Mouse (Mus musculus): ENCODE measurements around the gene Bicc1. TPM values are rescaled to one million over a fixed set of nuclear protein-coding genes. Genes with fewer than 3 reads are reported as not detected.

Bicc1 gene
- polyA plus RNA-seq, 1 experiment from 2014 or later = 4.9 TPM

DNA sequence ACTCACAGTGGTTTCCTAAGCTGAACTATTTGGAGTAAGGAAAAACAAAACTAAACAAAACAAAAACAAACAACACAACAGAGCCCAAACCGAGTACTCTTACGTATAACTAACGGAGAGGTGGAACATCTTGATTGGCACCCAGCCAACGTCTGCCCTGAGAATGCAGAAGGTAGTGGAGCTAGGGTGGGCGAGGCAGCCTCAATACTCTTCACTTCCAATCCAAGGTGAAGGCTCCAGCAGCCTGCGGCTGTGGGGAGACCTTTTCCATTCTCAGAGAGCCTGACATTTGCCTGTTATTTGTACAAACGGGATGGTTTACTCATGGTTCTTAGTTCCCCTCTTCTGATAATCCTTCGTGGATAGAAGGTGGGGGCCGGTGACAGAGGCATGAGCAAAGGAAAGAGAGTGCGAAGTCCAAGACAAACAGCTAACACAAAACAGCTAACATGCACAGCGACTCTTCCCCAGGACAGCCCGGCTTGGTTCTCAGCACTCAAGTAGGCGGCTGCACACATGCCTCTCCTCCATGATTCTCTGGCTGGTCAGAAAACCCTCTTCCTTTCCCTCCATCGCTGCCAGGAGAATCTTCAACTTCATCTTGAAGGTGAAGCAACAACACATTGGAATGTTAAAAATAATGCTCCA, 39.3 kb downstream of the Bicc1 start:
- no peak overlapping the region for H3K9ac ChIP-seq (ENCODE audit: low read depth, low read length)
- no peak for ATAC-seq
- H3K4me2 ChIP-seq (ENCODE audit: low read length) = no peak overlapping the region
- no peaks in the 10 kb centered on the region for H3K36me3 ChIP-seq (ENCODE audit: control insufficient read depth, insufficient read depth, low read length)
- no peak overlapping the region for H3K4me3 ChIP-seq (ENCODE audit: low read length)
- H3K27ac ChIP-seq (ENCODE audit: low read depth, low read length) = no peak overlapping the region
- no peaks in the 10 kb centered on the region for H3K4me1 ChIP-seq (ENCODE audit: control insufficient read depth, insufficient read depth, low read depth, low read length)
- no peaks in the 10 kb centered on the region for H3K27me3 ChIP-seq (replicated peaks; ENCODE audit: control insufficient read depth, insufficient read depth, low read length)
- WGBS = 78% methylated on average over 14 of the region's 14 CpGs
- no peaks in the 10 kb centered on the region for H3K9me3 ChIP-seq (ENCODE audit: control insufficient read depth, low read length)

DNA sequence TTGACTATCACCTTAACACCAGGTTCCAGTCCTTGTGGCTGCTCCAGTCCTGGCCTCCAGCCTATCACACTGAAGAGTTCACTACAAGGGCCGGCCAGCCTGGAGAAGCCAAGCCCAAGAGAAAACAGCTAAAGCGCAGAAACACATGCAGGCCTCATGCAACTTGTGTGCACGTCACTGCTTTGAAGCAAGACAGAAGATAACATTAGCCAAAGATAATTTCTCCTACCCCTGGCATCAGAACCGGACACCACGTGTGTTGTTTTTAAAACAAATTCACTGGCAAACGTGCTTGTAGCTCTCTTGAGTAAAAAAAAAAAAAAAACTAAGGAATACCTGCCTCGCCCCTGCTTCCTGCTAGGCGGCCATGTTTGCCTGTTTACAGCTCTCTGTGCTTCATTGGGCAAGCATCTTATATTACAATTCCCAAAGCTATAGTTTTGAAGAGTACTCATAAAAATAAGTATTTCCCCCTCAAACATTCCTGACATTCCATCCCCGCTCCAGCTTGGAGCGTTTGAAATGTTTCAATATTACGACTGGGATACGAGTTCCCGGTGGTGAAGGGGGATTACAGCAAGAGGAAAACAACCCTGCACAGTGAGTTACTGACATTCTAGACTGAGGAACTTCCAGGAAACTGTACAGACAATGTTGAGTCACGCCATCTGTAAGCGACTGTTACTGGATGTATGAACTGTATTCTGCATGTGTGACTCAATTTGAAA, 40.2 kb downstream of the Bicc1 start:
- H3K27me3 ChIP-seq (replicated peaks; ENCODE audit: control insufficient read depth, insufficient read depth, low read length) = no peaks in the 10 kb centered on the region
- no peaks in the 10 kb centered on the region for H3K9me3 ChIP-seq (ENCODE audit: control insufficient read depth, low read length)
- H3K9ac ChIP-seq (ENCODE audit: low read depth, low read length) = no peak overlapping the region
- H3K4me2 ChIP-seq (ENCODE audit: low read length) = no peak overlapping the region
- WGBS = 79% methylated on average over 15 of the region's 15 CpGs
- H3K4me3 ChIP-seq (ENCODE audit: low read length) = no peak overlapping the region
- ATAC-seq = no peak
- no peak overlapping the region for H3K27ac ChIP-seq (ENCODE audit: low read depth, low read length)
- no peaks in the 10 kb centered on the region for H3K36me3 ChIP-seq (ENCODE audit: control insufficient read depth, insufficient read depth, low read length)
- H3K4me1 ChIP-seq (ENCODE audit: control insufficient read depth, insufficient read depth, low read depth, low read length) = no peaks in the 10 kb centered on the region

- Histone ChIP-seq H3K4me2 (ENCODE audit: low read length) (no peak overlapping the region), H3K36me3 (ENCODE audit: control insufficient read depth, insufficient read depth, low read length) (no peaks in the 10 kb centered on the region), H3K9me3 (ENCODE audit: control insufficient read depth, low read length) (no peaks in the 10 kb centered on the region), H3K4me3 (ENCODE audit: low read length) (no peak overlapping the region), H3K27me3 (replicated peaks; ENCODE audit: control insufficient read depth, insufficient read depth, low read length) (no peaks in the 10 kb centered on the region), H3K27ac (ENCODE audit: low read depth, low read length) (no peak overlapping the region), H3K9ac (ENCODE audit: low read depth, low read length) (no peak overlapping the region), H3K4me1 (ENCODE audit: control insufficient read depth, insufficient read depth, low read depth, low read length) (no peaks in the 10 kb centered on the region)
- 87% methylated on average over 7 of the region's 7 CpGs for WGBS
- no peak for ATAC-seq
Measured at GRCm38 (mm10) chr10:71117766-71118165, 41.7 kb downstream of the Bicc1 start.

GRCm38 (mm10) chr10:71114260-71114920, 45.1 kb downstream of the Bicc1 start:
- no peak for ATAC-seq
- 83% methylated on average over 10 of the region's 10 CpGs for WGBS
- H3K27ac ChIP-seq (ENCODE audit: low read depth, low read length) = no peak overlapping the region
- H3K4me1 ChIP-seq (ENCODE audit: control insufficient read depth, insufficient read depth, low read depth, low read length) = no peaks in the 10 kb centered on the region
- no peak overlapping the region for H3K9ac ChIP-seq (ENCODE audit: low read depth, low read length)
- H3K27me3 ChIP-seq (replicated peaks; ENCODE audit: control insufficient read depth, insufficient read depth, low read length) = no peaks in the 10 kb centered on the region
- no peak overlapping the region for H3K4me3 ChIP-seq (ENCODE audit: low read length)
- H3K4me2 ChIP-seq (ENCODE audit: low read length) = no peak overlapping the region
- no peaks in the 10 kb centered on the region for H3K9me3 ChIP-seq (ENCODE audit: control insufficient read depth, low read length)
- H3K36me3 ChIP-seq (ENCODE audit: control insufficient read depth, insufficient read depth, low read length) = no peaks in the 10 kb centered on the region

GRCm38 (mm10) chr10:71106491-71107205, 52.9 kb downstream of the Bicc1 start:
- Histone ChIP-seq H3K4me1 (ENCODE audit: control insufficient read depth, insufficient read depth, low read depth, low read length) (no peaks in the 10 kb centered on the region), H3K9me3 (ENCODE audit: control insufficient read depth, low read length) (no peaks in the 10 kb centered on the region), H3K27me3 (replicated peaks; ENCODE audit: control insufficient read depth, insufficient read depth, low read length) (no peaks in the 10 kb centered on the region), H3K9ac (ENCODE audit: low read depth, low read length) (no peak overlapping the region), H3K36me3 (ENCODE audit: control insufficient read depth, insufficient read depth, low read length) (no peaks in the 10 kb centered on the region), H3K27ac (ENCODE audit: low read depth, low read length) (no peak overlapping the region), H3K4me3 (ENCODE audit: low read length) (no peak overlapping the region), H3K4me2 (ENCODE audit: low read length) (no peak overlapping the region)
- WGBS = 96% methylated on average over 9 of the region's 9 CpGs
- ATAC-seq = no peak

GRCm38 (mm10) chr10:71104791-71105190, 54.7 kb downstream of the Bicc1 start:
- Histone ChIP-seq H3K4me2 (ENCODE audit: low read length) (no peak overlapping the region), H3K4me1 (ENCODE audit: control insufficient read depth, insufficient read depth, low read depth, low read length) (no peaks in the 10 kb centered on the region), H3K27ac (ENCODE audit: low read depth, low read length) (no peak overlapping the region), H3K9me3 (ENCODE audit: control insufficient read depth, low read length) (no peaks in the 10 kb centered on the region), H3K36me3 (ENCODE audit: control insufficient read depth, insufficient read depth, low read length) (no peaks in the 10 kb centered on the region), H3K9ac (ENCODE audit: low read depth, low read length) (no peak overlapping the region), H3K27me3 (replicated peaks; ENCODE audit: control insufficient read depth, insufficient read depth, low read length) (no peaks in the 10 kb centered on the region), H3K4me3 (ENCODE audit: low read length) (no peak overlapping the region)
- no peak for ATAC-seq
- whole genome bisulfite sequencing = 68% methylated on average over 6 of the region's 6 CpGs

- no peaks in the 10 kb centered on the region for H3K9me3 ChIP-seq (ENCODE audit: control insufficient read depth, low read length)
- no peak overlapping the region for H3K4me3 ChIP-seq (ENCODE audit: low read length)
- H3K27me3 ChIP-seq (replicated peaks; ENCODE audit: control insufficient read depth, insufficient read depth, low read length) = no peaks in the 10 kb centered on the region
- no peak overlapping the region for H3K9ac ChIP-seq (ENCODE audit: low read depth, low read length)
- ATAC-seq = no peak
- no peaks in the 10 kb centered on the region for H3K4me1 ChIP-seq (ENCODE audit: control insufficient read depth, insufficient read depth, low read depth, low read length)
- no peaks in the 10 kb centered on the region for H3K36me3 ChIP-seq (ENCODE audit: control insufficient read depth, insufficient read depth, low read length)
- no peak overlapping the region for H3K4me2 ChIP-seq (ENCODE audit: low read length)
- H3K27ac ChIP-seq (ENCODE audit: low read depth, low read length) = no peak overlapping the region
- 46% methylated on average over 8 of the region's 8 CpGs for WGBS
Measured at GRCm38 (mm10) chr10:71100815-71101499, 58.5 kb downstream of the Bicc1 start.

DNA sequence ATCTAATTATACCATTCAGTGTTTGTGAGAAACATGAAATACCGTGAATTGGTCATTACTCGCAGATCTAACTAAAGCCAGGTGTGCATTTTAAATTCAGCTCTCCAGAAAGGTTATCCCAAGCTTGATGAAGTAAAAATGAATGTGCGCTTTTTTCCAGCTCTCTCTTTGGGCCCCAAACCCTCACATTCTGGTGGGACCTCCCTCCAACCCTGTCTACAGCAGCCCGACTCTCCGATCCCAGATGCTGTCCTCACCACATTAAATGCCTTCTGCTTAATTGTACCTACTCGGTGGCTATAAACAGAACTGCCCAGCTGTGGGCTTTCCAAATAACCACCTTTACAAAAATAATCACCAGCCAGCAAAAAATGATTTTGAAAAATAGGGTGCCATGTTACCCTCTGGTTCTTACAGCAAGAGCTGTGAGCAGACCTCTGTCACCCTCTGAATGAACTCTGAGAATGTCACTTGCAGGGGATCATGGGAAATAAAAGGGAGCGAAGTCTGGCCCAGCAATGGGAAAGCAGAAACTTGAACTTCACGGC, 64.7 kb downstream of the Bicc1 start:
- 89% methylated on average over 8 of the region's 8 CpGs for WGBS
- H3K27me3 ChIP-seq (replicated peaks; ENCODE audit: control insufficient read depth, insufficient read depth, low read length) = no peaks in the 10 kb centered on the region
- no peak overlapping the region for H3K27ac ChIP-seq (ENCODE audit: low read depth, low read length)
- ATAC-seq = no peak
- no peak overlapping the region for H3K9ac ChIP-seq (ENCODE audit: low read depth, low read length)
- H3K9me3 ChIP-seq (ENCODE audit: control insufficient read depth, low read length) = no peaks in the 10 kb centered on the region
- no peaks in the 10 kb centered on the region for H3K4me1 ChIP-seq (ENCODE audit: control insufficient read depth, insufficient read depth, low read depth, low read length)
- H3K4me2 ChIP-seq (ENCODE audit: low read length) = no peak overlapping the region
- H3K4me3 ChIP-seq (ENCODE audit: low read length) = no peak overlapping the region
- H3K36me3 ChIP-seq (ENCODE audit: control insufficient read depth, insufficient read depth, low read length) = no peaks in the 10 kb centered on the region
